Mouse (Mus musculus) neural tube, embryonic 12.5 days (tissue): ENCODE measurements at regions not wholly inside any gene's neighbourhood (a gene's known extent, or its start where the extent isn't known, plus 50 kb on each side); places are given as distances from the start of the nearest gene placed in this dataset.

Experiments
- ATAC-seq: fragments of 200-750 bp; cut with Nextera tagmentation; 2 replicates; pipeline ENCODE4 v1.8.0; 2017; ENCODE audit warnings: low read depth, mild to moderate bottlenecking, moderate TSS enrichment, moderate library complexity; ENCODE audit not compliant: low FRiP score
- H3K27ac ChIP-seq: fragments of 300-500 bp; sonication (generic); 2 replicates; pipeline ENCODE4 v1.5.1; 2016
- H3K27me3 ChIP-seq: fragments of 300-500 bp; sonication (generic); replicated peaks from 2 replicates; pipeline ENCODE4 v1.6.1; 2016; ENCODE audit warnings: mild to moderate bottlenecking
- H3K36me3 ChIP-seq: fragments of 300-500 bp; sonication (generic); 2 replicates; pipeline ENCODE4 v1.6.1; 2016; ENCODE audit warnings: mild to moderate bottlenecking
- H3K4me1 ChIP-seq: fragments of 300-500 bp; sonication (generic); 2 replicates; pipeline ENCODE4 v1.6.1; 2016
- H3K4me2 ChIP-seq: fragments of 300-500 bp; sonication (generic); replicated peaks from 2 replicates; pipeline ENCODE4 v1.6.1; 2016; ENCODE audit warnings: mild to moderate bottlenecking
- H3K4me3 ChIP-seq: fragments of 300-500 bp; sonication (generic); 2 replicates; pipeline ENCODE4 v1.5.1; 2016
- H3K9ac ChIP-seq: fragments of 300-500 bp; sonication (generic); 2 replicates; pipeline ENCODE4 v1.6.1; 2016; ENCODE audit warnings: mild to moderate bottlenecking
- H3K9me3 ChIP-seq: fragments of 300-500 bp; sonication (generic); 2 replicates; pipeline ENCODE4 v1.6.1; 2016; ENCODE audit warnings: mild to moderate bottlenecking
- WGBS: fragments of 180-500 bp; shearing (Covaris S2); methylation state at CpG from one replicate; pipeline ENCODE4 v1.1.7; 2016; 5-methylcytosine and 5-hydroxymethylcytosine counted together

GRCm38 (mm10) chr15:72207589-72207988 lies 1626.8 kb upstream of the Gm6569 start:
- Histone ChIP-seq H3K4me1 (no peaks in the 10 kb centered on the region), H3K9ac (no peak overlapping the region), H3K4me2 (no peak overlapping the region), H3K27ac (no peak overlapping the region), H3K4me3 (no peak overlapping the region), H3K27me3 (no peaks in the 10 kb centered on the region), H3K36me3 (no peaks in the 10 kb centered on the region), H3K9me3 (no peaks in the 10 kb centered on the region)
- 92% methylated on average over 4 of the region's 4 CpGs for WGBS
- no peak for ATAC-seq

GRCm38 (mm10) chr15:72208076-72208475 lies 1626.3 kb upstream of the Gm6569 start:
- H3K4me1 ChIP-seq = no peaks in the 10 kb centered on the region
- H3K9me3 ChIP-seq = no peaks in the 10 kb centered on the region
- ATAC-seq = no peak
- no peak overlapping the region for H3K9ac ChIP-seq
- H3K27ac ChIP-seq = no peak overlapping the region
- WGBS = 72% methylated on average over 4 of the region's 4 CpGs
- H3K36me3 ChIP-seq = no peaks in the 10 kb centered on the region
- H3K4me2 ChIP-seq = no peak overlapping the region
- H3K4me3 ChIP-seq = no peak overlapping the region
- no peaks in the 10 kb centered on the region for H3K27me3 ChIP-seq

GRCm38 (mm10) chr15:72208973-72209372 lies 1625.4 kb upstream of the Gm6569 start:
- H3K9me3 ChIP-seq = no peaks in the 10 kb centered on the region
- no peaks in the 10 kb centered on the region for H3K36me3 ChIP-seq
- H3K4me3 ChIP-seq = no peak overlapping the region
- H3K4me2 ChIP-seq = no peak overlapping the region
- 90% methylated on average over 7 of the region's 7 CpGs for WGBS
- H3K9ac ChIP-seq = no peak overlapping the region
- H3K4me1 ChIP-seq = no peaks in the 10 kb centered on the region
- no peak overlapping the region for H3K27ac ChIP-seq
- no peak for ATAC-seq
- no peaks in the 10 kb centered on the region for H3K27me3 ChIP-seq

- H3K36me3 ChIP-seq = no peaks in the 10 kb centered on the region
- no peak for ATAC-seq
- no peak overlapping the region for H3K9ac ChIP-seq
- no peak overlapping the region for H3K27ac ChIP-seq
- H3K4me1 ChIP-seq = no peaks in the 10 kb centered on the region
- H3K27me3 ChIP-seq = no peaks in the 10 kb centered on the region
- no peak overlapping the region for H3K4me2 ChIP-seq
- H3K4me3 ChIP-seq = no peak overlapping the region
- no peaks in the 10 kb centered on the region for H3K9me3 ChIP-seq
- WGBS = 82% methylated on average over 5 of the region's 5 CpGs
Measured at GRCm38 (mm10) chr15:72217731-72218130, 1616.6 kb upstream of the Gm6569 start.

- Histone ChIP-seq H3K27ac (no peak overlapping the region), H3K9ac (no peak overlapping the region), H3K27me3 (no peaks in the 10 kb centered on the region), H3K36me3 (no peaks in the 10 kb centered on the region), H3K9me3 (no peaks in the 10 kb centered on the region), H3K4me2 (no peak overlapping the region), H3K4me1 (no peaks in the 10 kb centered on the region), H3K4me3 (no peak overlapping the region)
- ATAC-seq = no peak
- 77% methylated on average over 7 of the region's 7 CpGs for WGBS
Measured at GRCm38 (mm10) chr15:72219985-72220384, 1614.4 kb upstream of the Gm6569 start.

- Histone ChIP-seq H3K4me3 (no peak overlapping the region), H3K36me3 (no peaks in the 10 kb centered on the region), H3K27ac (no peak overlapping the region), H3K4me1 (no peaks in the 10 kb centered on the region), H3K9me3 (no peaks in the 10 kb centered on the region), H3K4me2 (no peak overlapping the region), H3K9ac (no peak overlapping the region), H3K27me3 (no peaks in the 10 kb centered on the region)
- no peak for ATAC-seq
- 82% methylated on average over 6 of the region's 6 CpGs for WGBS
Measured at GRCm38 (mm10) chr15:72220786-72221185, 1613.6 kb upstream of the Gm6569 start.

GRCm38 (mm10) chr15:72232355-72232754 lies 1602.0 kb upstream of the Gm6569 start:
- Histone ChIP-seq H3K9ac (no peak overlapping the region), H3K27ac (no peak overlapping the region), H3K27me3 (no peaks in the 10 kb centered on the region), H3K36me3 (no peaks in the 10 kb centered on the region), H3K4me3 (no peak overlapping the region), H3K4me2 (no peak overlapping the region), H3K9me3 (no peaks in the 10 kb centered on the region), H3K4me1 (no peaks in the 10 kb centered on the region)
- ATAC-seq = no peak
- 48% methylated on average over 2 of the region's 2 CpGs for WGBS

GRCm38 (mm10) chr15:72264619-72265018 lies 1569.7 kb upstream of the Gm6569 start:
- no peak overlapping the region for H3K27ac ChIP-seq
- H3K36me3 ChIP-seq = no peaks in the 10 kb centered on the region
- no peak overlapping the region for H3K4me2 ChIP-seq
- no peak for ATAC-seq
- WGBS = 72% methylated on average over 3 of the region's 3 CpGs
- H3K4me1 ChIP-seq = no peaks in the 10 kb centered on the region
- H3K9ac ChIP-seq = no peak overlapping the region
- H3K4me3 ChIP-seq = no peak overlapping the region
- no peaks in the 10 kb centered on the region for H3K27me3 ChIP-seq
- peaks cover 6% of the 10 kb centered on the region; the same call in 1 of the 2 replicates for H3K9me3 ChIP-seq

- no peaks in the 10 kb centered on the region for H3K9me3 ChIP-seq
- no peak overlapping the region for H3K4me2 ChIP-seq
- no peak overlapping the region for H3K4me3 ChIP-seq
- ATAC-seq = no peak
- H3K9ac ChIP-seq = no peak overlapping the region
- no peaks in the 10 kb centered on the region for H3K4me1 ChIP-seq
- 47% methylated on average over 1 of the region's 1 CpGs for WGBS
- H3K36me3 ChIP-seq = no peaks in the 10 kb centered on the region
- H3K27me3 ChIP-seq = no peaks in the 10 kb centered on the region
- no peak overlapping the region for H3K27ac ChIP-seq
Measured at GRCm38 (mm10) chr15:72283846-72284245, 1550.5 kb upstream of the Gm6569 start.

GRCm38 (mm10) chr15:72296648-72297047 lies 1537.7 kb upstream of the Gm6569 start:
- no peak for ATAC-seq
- no peaks in the 10 kb centered on the region for H3K36me3 ChIP-seq
- H3K9ac ChIP-seq = no peak overlapping the region
- WGBS = 72% methylated on average over 2 of the region's 2 CpGs
- no peaks in the 10 kb centered on the region for H3K4me1 ChIP-seq
- no peaks in the 10 kb centered on the region for H3K27me3 ChIP-seq
- H3K9me3 ChIP-seq = no peaks in the 10 kb centered on the region
- no peak overlapping the region for H3K27ac ChIP-seq
- no peak overlapping the region for H3K4me3 ChIP-seq
- no peak overlapping the region for H3K4me2 ChIP-seq

GRCm38 (mm10) chr15:72312417-72312816 lies 1521.9 kb upstream of the Gm6569 start:
- Histone ChIP-seq H3K27ac (no peak overlapping the region), H3K4me1 (no peaks in the 10 kb centered on the region), H3K36me3 (no peaks in the 10 kb centered on the region), H3K4me3 (no peak overlapping the region), H3K9me3 (no peaks in the 10 kb centered on the region), H3K9ac (no peak overlapping the region), H3K4me2 (no peak overlapping the region), H3K27me3 (no peaks in the 10 kb centered on the region)
- ATAC-seq = no peak
- WGBS = 76% methylated on average over 5 of the region's 5 CpGs

GRCm38 (mm10) chr15:72321528-72321927 lies 1512.8 kb upstream of the Gm6569 start:
- 71% methylated on average over 5 of the region's 5 CpGs for WGBS
- Histone ChIP-seq H3K4me1 (no peaks in the 10 kb centered on the region), H3K27me3 (no peaks in the 10 kb centered on the region), H3K9me3 (no peaks in the 10 kb centered on the region), H3K36me3 (no peaks in the 10 kb centered on the region), H3K27ac (no peak overlapping the region), H3K4me3 (no peak overlapping the region), H3K9ac (no peak overlapping the region), H3K4me2 (no peak overlapping the region)
- ATAC-seq = peak; percentile 44; the same call in 1 of the 2 replicates

- no peak overlapping the region for H3K4me2 ChIP-seq
- no peaks in the 10 kb centered on the region for H3K36me3 ChIP-seq
- H3K27me3 ChIP-seq = no peaks in the 10 kb centered on the region
- no peak overlapping the region for H3K4me3 ChIP-seq
- 89% methylated on average over 3 of the region's 3 CpGs for WGBS
- H3K4me1 ChIP-seq = no peaks in the 10 kb centered on the region
- no peaks in the 10 kb centered on the region for H3K9me3 ChIP-seq
- no peak overlapping the region for H3K9ac ChIP-seq
- H3K27ac ChIP-seq = no peak overlapping the region
- ATAC-seq = no peak
Measured at GRCm38 (mm10) chr15:72322127-72322526, 1512.2 kb upstream of the Gm6569 start.
